Mouse (Mus musculus) forebrain, embryonic 11.5 days (tissue): ENCODE measurements around the gene Eaf2. TPM values are rescaled to one million over a fixed set of nuclear protein-coding genes. Genes with fewer than 3 reads are reported as not detected.

Experiments
- microRNA-seq: library from miRNA; unstranded; fragments of <30 nt; microRNA quantifications from one replicate; pipeline ENCODE4, GENCODE M21; 2016; ENCODE audit not compliant: insufficient number of aligned reads
- polyA plus RNA-seq: library from polyadenylated mRNA; unstranded; fragments of >200 nt; fragmentation: Nextera tagmentation; extraction: Ambion mirVana; gene quantifications from 2 replicates; pipeline ENCODE4 v1.2.1, GENCODE M21; 2014

The Eaf2 gene
- polyA plus RNA-seq, 1 experiment from 2014 or later: 1.4 TPM

Small RNA genes lying within 50 kb of the gene (microRNA-seq; reads per million reads assigned to microRNA genes)
- not detected for gene Gm22617

Other genes starting within 250 kb of the Eaf2 start
- gene Cd86, start 208.9 kb downstream of the Eaf2 start, polyA plus RNA-seq: 1.4 and 1.7 TPM in 2 replicates
- gene Ildr1, start 181.0 kb downstream of the Eaf2 start, polyA plus RNA-seq: 0.19 and 0.20 TPM in 2 replicates
- 1.8 and 2.7 TPM in 2 replicates for gene Slc15a2, start 90.0 kb downstream of the Eaf2 start, polyA plus RNA-seq
- gene Iqcb1, start 46.6 kb downstream of the Eaf2 start, polyA plus RNA-seq: 68.0 and 72.7 TPM in 2 replicates
- gene Golgb1, start 137 bp upstream of the Eaf2 start, polyA plus RNA-seq: 74.2 and 78.2 TPM in 2 replicates
- gene Hcls1, start 60.0 kb upstream of the Eaf2 start, polyA plus RNA-seq: 0.88 and 1.0 TPM in 2 replicates
- gene Fbxo40, start 115.5 kb upstream of the Eaf2 start, polyA plus RNA-seq: 0.11 TPM in 1 of 2 replicates, not detected in the other
- gene Polq, start 136.8 kb upstream of the Eaf2 start, polyA plus RNA-seq: 16.7 and 20.0 TPM in 2 replicates